10 mouse cellular contexts compared by ENCODE assay signal in genomic region chr12:104448099-104448498, GRCm38 (mm10). TPM values are rescaled to one million over a fixed set of nuclear protein-coding genes. Genes with fewer than 3 reads are reported as not detected.
DNase-seq lines count a peak whose midpoint lies in the region; ATAC-seq lines count a peak whose summit lies in the region.
"Had no signal": no experiment of that assay in that cellular context is flagged by ENCODE, and none has a peak within 500 bp of the region (broad histone marks: within the 10 kb centered on the region; RNA-seq: fewer than 3 reads in every experiment).

No protein-coding gene starts in this region.

- H3K27ac ChIP-seq in limb, embryonic 11.5 days (replicated peaks; ENCODE audit: low read depth, low read length), result no peak overlapping the region

- peak; percentile 61 for DNase-seq in gastrocnemius, postnatal 10 days
- DNase-seq in gastrocnemius, adult 8-10 months (ENCODE audit: low spot score in 2 of 2), result no peak
- peak; percentile 67 for DNase-seq in right cerebral cortex, postnatal 14 days
- DNase-seq in right cerebral cortex, postnatal 25 days, result no peak
- DNase-seq in cerebellum, postnatal 36 days, result peak; percentile 45 to 55
- DNase-seq in limb, embryonic 11.5 days (ENCODE audit: low spot score), result peak; percentile 82
- DNase-seq in retina, embryonic 14.5 days (ENCODE audit: low spot score), result peak; percentile 64
- no peak for DNase-seq in Muller cell, postnatal 12 days (ENCODE audit: inconsistent ontology term)

- no peak overlapping the region for H3K4me2 ChIP-seq in limb, embryonic 11.5 days (ENCODE audit: low read depth, severe bottlenecking)

- peaks cover 8% of the 10 kb centered on the region; the same call in 1 of the 2 replicates for H3K4me1 ChIP-seq in limb, embryonic 11.5 days (ENCODE audit: control insufficient read depth, insufficient read depth, low read length)

- H3K9ac ChIP-seq in limb, embryonic 11.5 days (ENCODE audit: low read length), result no peak overlapping the region

- WGBS in limb, embryonic 11.5 days, result 36% methylated on average over 13 of the region's 13 CpGs

- H3K27me3 ChIP-seq in limb, embryonic 11.5 days (ENCODE audit: control insufficient read depth, insufficient read depth, low read length), result no peaks in the 10 kb centered on the region; the same call in 1 of the 2 replicates

- no peak for ATAC-seq in limb, embryonic 11.5 days (ENCODE audit: insufficient number of reproducible peaks, low FRiP score, low TSS enrichment, low read depth)

- H3K4me3 ChIP-seq in limb, embryonic 11.5 days (ENCODE audit: low read depth, low read length), result no peak overlapping the region
- H3K4me3 ChIP-seq: myocyte had no signal

- H3K36me3 ChIP-seq in limb, embryonic 11.5 days (ENCODE audit: control insufficient read depth, insufficient read depth, low read length), result no peaks in the 10 kb centered on the region

- no peaks in the 10 kb centered on the region for H3K9me3 ChIP-seq in limb, embryonic 11.5 days (ENCODE audit: control insufficient read depth, low read length)

RNA-seq across cellular contexts. Expression of gene Gsc, which starts 25.0 kb away (rescaled TPM):
- total RNA-seq in gastrocnemius, postnatal 10 days (2021), result 1 to 10 TPM in 1 of 2 experiments, under 1 TPM in 1; 0.61 to 1.1 TPM
- total RNA-seq in gastrocnemius, adult 8-10 months (2022), result not detected
- polyA plus RNA-seq in limb, embryonic 11.5 days (2014; fragmentation: Nextera tagmentation; extraction: Ambion mirVana), result 24.4 and 33.2 TPM in 2 replicates
- total RNA-seq: hematopoietic stem cell, adult 5-6 weeks had no signal
- polyA plus RNA-seq: myocyte had no signal

RNA-seq across cellular contexts. Expression of gene Serpina3n, which starts 41.6 kb away (rescaled TPM):
- total RNA-seq in gastrocnemius, postnatal 10 days (2021), result 1 to 10 TPM; 1.2 to 1.9 TPM
- 10 to 100 TPM in 1 of 4 experiments, 1 to 10 TPM in 3; 2.4 to 10.7 (median 5.6) TPM for total RNA-seq in gastrocnemius, adult 8-10 months (2022)
- not detected in 2 replicates for polyA plus RNA-seq in limb, embryonic 11.5 days (2014; fragmentation: Nextera tagmentation; extraction: Ambion mirVana)
- total RNA-seq: hematopoietic stem cell, adult 5-6 weeks had no signal

Comparison
In these comparisons a context has a peak if more than half of its experiments do, and no peak if none do; other contexts are left out.
1. DNase-seq: peak in gastrocnemius, postnatal 10 days (single experiment), right cerebral cortex, postnatal 14 days (single experiment), cerebellum, postnatal 36 days (2 of 2), limb, embryonic 11.5 days (single experiment) and retina, embryonic 14.5 days (single experiment); none in gastrocnemius, adult 8-10 months (0 of 2), right cerebral cortex, postnatal 25 days (single experiment) and Muller cell, postnatal 12 days (single experiment).